Mouse (Mus musculus) megakaryocyte, embryonic 14.5 days (primary cell): Measurements from ENCODE around the gene Gm11172.

ENCODE experiments used
- FLI1 ChIP-seq: IDR thresholded peaks from 2 replicates; pipeline ENCODE4 v1.6.1; 2012; ENCODE audit warnings: low read length, inconsistent platforms, mixed read lengths
- GATA1 ChIP-seq: IDR thresholded peaks from 3 replicates; pipeline ENCODE4 v1.6.1; 2012; ENCODE audit warnings: mixed read lengths, low read length, inconsistent platforms, borderline replicate concordance

DNA sequence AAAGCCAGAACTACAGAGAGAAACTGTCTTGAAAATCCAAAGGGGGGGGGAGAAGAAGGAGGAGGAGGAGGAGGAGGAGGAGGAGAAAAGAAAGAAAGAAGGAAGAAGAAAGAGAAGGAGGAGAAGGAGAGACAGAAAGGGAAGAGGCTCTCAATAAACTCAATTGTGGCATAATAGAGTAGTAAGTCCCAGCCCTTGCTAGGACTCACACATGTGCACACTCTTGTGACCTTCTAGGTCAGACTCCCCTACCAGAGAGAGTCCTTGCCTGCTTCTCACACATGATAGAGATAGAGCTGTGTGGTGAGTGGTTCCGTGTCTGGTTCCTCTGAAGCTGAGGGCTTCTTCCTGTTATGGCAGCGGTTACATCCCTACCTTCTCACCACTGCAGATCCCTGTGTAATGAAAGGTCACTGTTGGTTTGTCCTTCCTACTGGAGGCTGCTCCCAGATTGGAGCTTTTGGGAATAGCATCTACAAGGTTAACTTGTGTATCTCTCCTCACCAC lies at the start of gene Gm11172:
- TF ChIP-seq GATA1 (no peak), FLI1 (no peak)
